Mouse (Mus musculus) testis, adult 2 months (tissue): ENCODE results near the gene Dcakd.

ENCODE experiments used
- CTCF ChIP-seq: fragments of 200-500 bp; IDR thresholded peaks from 2 replicates; pipeline ENCODE4 v1.5.1; 2012; ENCODE audit warnings: low read depth, mild to moderate bottlenecking, inconsistent platforms, low read length, moderate library complexity; ENCODE audit not compliant: control insufficient read depth, insufficient read depth, insufficient replicate concordance
- POLR2A ChIP-seq: fragments of 200-500 bp; IDR thresholded peaks from 2 replicates; pipeline ENCODE4 v1.6.1; 2012; ENCODE audit warnings: low read depth, mild to moderate bottlenecking, inconsistent platforms, low read length, moderate library complexity; ENCODE audit not compliant: control insufficient read depth

DNA sequence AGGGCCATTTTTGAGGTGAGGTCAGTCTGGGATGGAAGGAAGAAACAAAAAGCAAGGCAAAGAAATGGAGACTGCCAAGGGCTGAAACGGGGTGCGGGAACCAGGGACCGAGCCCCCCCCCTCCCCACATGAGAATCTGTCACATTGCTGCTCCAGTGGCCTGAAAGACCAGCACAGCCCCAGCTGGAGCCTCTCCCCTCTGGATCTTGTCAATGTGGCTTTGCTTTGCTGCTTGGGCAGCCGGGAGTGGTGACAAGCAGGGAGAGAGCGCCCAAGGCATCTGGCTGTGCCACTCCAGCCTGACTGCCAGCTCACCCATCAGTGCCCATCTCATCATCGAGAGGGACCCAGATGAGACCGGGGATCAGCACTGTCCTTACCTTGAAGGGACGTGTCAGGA is 70.4 kb downstream of the Dcakd start:
- TF ChIP-seq CTCF (no peak), POLR2A (no peak)
